Mouse (Mus musculus): Measurements from ENCODE around the gene 1110032A03Rik.

1110032A03Rik gene

DNA sequence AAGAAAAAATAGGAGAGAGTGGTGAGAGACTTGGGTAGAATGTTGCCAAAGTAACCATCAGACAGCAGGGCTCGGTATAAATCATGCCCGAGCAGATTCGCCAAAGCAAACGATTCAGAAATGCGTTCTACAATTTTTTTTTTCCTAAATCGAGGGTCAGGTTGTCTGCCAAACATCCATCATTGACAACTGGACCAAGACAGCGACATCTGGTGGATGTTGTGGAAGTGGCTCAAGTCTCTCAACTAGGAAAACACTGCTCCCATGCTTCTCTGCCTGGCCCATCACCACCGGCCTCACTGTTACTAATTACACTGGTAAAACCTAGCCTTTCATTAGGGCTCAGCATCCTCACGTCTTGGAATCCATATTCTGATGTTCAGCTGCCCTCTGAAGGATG, 40.3 kb downstream of the 1110032A03Rik start:
- no peak for DNase-seq (ENCODE audit: low read depth, low spot score)

DNA sequence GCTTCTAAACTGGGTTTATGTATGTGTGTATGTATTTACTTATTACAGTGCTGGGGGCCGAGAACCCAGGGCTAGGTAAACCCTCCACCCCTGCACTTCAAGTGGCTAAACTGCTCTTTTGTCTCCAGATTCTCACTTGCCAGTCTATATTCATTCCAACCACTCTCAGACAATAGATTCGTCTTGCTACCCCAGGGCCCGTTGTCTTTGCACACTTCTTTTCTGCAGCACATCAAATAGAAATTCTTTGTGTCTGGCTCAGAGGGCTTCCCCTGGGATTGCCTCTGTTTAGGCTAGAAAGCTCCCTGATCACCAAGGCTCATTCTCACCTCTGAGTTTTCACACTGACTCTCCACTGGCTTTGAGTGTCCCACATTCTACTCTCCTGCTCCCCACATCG, 42.8 kb downstream of the 1110032A03Rik start:
- DNase-seq (ENCODE audit: low read depth, low spot score): no peak

DNA sequence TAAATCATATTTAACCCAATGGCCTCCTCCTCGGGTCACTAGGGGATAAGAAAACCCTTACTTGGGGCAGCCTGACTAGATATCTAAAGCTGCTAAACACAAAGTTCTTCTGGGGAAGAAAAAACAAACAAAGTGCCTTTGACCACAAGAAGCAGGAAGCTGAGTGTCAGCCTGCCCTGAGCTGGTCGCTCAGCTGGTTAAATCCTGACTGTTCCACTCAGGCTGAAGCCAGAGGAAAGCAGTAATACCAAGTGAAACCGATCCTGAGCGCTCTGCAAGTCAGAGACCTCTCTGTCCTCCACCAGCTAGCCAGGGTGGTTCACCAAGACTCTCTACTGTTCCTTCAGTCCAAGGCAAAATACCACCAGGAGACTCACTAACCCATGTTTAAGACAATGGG, 45.7 kb downstream of the 1110032A03Rik start:
- no peak for DNase-seq (ENCODE audit: low read depth, low spot score)

DNA sequence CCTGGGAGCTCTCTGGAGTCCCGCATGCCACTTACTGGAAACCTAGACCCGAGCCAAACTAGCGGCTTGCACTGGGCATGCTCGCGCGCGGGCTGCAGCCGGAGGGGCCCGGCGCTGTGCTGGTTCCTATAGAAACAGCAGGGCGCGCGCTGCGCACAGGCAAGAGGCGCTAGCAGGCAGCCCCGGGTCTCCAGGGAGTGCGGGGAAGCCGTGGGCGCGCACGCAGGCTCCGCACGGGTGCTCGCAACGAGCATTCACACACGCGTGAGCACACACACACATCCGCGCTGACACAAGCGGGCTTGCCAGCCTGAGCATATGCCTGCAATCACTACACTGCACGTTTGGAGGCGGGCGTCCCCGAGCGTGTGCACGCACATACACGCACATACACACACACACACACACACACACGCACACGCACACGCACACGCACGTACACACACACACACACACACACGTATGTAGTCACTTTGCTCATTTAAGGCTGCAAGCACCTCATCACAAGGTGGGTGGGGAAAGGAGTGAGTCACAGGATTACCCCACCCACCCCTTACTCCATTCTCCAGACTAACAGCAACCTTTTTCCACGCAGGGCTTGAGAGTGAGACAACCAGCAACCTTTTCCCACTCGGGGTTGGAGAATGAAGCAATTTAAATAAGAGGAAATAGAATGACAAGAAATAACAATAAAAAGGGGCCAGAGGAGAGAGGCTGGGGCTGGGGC, 47.2 kb downstream of the 1110032A03Rik start:
- peak; percentile 92 for DNase-seq (ENCODE audit: low read depth, low spot score)

DNA sequence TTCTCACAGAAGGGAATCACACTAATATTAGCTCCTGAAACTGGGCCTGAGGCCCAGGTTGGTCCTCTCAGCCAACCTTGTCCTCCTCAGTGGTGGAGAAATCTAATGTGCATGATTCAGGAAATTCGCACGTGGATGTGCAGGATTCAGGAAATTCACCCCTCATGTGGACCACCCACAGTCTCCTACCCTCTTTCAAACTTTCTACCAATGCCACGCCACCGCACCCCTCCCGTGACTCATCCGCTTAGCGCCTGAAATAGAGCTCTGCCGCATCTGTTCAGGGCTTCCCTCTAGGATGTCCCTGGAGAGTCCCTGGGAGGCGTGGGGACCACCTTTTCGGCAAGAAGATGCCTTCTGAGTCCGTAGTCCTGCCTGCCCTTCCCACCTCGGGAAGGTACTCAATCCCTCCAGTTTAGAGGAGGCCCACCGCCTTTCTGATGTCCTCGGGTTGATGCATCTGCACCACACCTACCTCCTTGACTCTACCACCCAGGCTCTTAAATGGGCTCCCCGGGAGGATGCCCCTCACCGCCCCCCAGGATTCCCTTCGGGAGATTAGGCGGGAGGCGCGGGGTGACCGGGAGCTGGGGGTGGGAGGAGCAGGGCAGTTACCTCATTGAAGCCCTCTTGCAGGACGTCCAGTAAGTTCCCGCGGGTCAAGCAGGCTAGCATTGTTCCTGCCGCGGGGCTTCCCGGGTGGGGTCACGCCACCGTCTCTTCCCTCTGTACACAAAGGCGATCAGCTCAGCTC, 48.0 kb downstream of the 1110032A03Rik start:
- peak; percentile 67 for DNase-seq (ENCODE audit: low read depth, low spot score)

DNA sequence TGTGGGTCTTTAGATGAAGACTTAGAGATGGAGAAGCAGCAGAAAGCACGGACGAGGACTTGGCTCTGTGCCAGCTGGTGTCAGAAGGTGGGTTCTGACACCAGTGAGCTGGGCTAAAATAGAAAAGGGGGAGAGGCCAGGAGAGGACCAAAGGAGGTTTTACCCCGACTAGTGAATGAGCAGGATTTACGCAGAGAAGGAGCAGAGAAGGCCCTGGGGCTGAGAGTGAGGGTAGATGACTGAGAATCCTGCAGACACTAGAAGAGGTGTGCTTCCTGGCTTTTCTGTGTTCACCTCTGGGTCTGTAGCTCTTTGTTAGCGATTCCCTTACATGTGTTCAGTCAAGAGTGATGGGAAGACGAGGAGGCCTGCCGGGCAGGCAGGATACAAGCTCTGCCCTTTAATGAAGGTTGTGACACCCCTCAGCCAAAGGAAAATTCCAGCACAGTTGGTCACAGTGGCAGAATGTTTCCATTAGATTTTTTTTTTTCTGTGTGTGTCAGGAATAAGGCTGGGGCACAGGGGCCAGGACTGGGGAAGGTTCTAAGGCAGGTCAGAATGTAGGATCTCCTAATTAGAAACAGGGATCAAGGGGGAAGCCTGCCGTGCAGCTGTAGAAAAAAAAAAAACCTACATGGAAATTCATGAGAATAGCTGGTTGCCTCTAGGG, 49.3 kb downstream of the 1110032A03Rik start:
- no peak for DNase-seq (ENCODE audit: low read depth, low spot score)

DNA sequence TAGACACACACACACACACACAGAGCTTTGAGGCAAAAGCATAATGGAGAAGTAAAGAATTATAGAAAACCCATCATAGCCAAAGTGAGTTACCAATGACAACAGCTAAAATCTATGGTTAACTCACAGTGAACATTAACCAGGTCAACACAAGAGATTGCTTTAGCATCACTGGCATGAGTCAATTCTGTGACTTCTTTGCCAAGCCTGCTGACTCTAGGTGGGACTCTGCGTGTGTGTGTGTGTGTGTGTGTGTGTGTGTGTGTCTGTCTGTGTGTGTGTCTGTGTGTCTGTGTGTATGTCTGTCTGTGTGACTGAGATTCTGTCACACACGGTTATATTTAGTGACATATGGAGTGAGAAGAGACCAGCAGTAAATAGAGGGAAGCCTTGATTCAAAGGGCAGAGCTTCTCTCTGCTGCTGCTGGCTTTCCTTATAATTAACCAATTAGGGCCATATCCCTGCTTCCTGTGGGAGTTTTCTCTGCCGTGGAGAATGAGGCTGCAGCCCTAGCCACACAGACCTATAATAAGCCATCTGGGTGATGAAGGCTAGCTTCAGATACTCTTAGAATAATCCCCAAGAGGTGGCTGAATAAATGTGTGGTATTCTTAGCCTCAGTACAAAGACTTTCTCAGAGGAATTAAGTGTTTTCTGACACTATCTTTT, 50.5 kb downstream of the 1110032A03Rik start:
- DNase-seq (ENCODE audit: low read depth, low spot score): no peak

DNA sequence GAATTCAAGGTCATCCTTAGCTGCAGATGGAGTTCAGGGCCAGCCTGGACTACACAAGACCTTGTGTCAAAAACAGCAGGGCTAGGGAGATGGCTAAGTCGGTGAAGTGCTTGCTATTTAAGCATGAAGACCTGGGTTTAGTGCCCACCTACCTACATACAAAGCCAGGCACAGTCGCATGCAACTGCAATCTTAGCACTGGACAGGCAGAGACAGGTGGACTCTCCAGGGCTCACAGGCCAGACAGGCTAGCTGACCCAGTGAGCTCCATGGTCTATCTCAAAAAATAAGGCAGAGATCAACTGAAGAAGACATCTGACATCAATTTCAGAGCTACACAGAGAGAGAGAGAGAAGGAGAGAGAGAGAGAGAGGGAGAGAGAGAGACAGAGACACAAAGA, 51.2 kb downstream of the 1110032A03Rik start:
- DNase-seq (ENCODE audit: low read depth, low spot score): no peak

DNA sequence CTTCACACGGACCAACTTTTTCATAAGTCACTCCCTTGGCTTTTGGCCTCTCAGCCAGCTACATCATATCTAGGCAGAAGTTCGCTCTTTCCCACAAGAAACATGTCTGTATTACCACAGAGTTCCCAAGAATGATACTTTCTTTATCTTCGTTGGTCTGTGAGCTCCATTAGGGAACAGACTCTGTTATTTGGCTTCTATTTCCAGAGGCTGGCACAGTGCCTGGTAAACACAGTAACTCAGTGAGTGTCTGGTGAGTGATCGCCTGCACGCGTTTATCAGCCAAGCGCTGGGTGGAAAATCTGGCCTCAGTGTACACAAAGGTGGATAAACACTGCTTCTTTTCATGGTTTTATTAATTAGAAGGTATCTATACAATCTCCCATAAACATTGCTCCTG, 51.9 kb downstream of the 1110032A03Rik start:
- no peak for DNase-seq (ENCODE audit: low read depth, low spot score)

DNA sequence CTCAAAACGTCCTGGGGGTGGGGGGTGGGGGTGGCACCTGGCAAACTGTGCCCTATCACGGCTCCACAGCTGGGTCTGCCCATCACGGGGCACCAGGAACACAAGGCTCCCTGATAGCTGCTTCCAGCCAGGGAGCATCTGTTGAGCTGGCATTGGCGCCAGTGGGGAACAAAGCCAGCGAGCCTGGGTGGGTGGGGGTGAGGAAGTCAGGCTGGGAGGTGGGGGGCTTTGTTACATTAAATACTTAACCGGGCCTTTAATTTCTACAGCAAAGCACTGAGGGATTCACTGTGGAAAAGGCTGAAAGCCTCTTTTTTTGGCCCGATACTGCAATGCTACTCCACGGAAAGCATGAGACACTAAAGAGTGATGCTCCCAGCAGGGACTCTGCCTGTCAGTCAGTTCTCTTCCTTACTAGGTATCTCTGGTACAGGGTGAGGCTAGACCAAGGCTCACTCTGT, 52.8 kb downstream of the 1110032A03Rik start:
- no peak for DNase-seq (ENCODE audit: low read depth, low spot score)

DNA sequence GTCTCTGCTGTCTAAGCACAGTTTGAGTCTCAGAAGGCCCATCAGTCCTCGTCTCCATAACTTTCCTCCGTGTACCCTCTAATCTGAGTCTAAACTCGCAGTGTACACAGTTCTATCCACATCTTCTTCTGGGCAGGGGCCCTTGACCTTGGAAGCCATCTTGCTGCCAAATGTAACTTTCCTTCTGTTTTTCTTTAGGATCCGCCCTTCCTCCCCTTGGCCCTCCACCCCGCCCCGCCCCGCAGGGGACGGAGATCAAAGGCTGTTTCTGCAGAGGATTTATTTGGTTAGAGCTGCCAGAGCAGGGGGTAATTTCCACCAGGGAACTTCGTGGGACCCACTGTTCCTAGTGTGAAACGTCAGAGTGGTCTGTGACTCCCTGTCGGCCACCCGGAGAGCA, 54.3 kb downstream of the 1110032A03Rik start:
- DNase-seq (ENCODE audit: low read depth, low spot score): no peak

DNA sequence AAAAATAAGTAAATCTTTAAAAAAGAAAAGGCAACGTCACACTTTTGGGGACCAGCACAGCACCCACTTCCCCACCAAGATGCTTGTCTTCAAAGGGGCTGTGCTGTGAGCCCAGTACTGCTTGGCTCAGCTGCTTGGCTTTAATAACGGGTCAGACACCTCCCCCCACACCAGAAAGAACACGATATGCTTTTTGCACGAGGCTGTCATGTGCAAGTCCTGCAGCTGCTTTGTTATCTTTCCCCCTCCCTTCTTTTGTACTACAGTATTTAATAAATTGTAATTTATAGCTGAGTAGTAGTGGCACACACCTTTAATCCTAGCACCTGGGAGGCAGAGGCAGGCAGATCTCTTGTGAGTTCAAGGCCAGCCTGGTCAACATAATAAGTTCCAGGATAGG, 56.4 kb downstream of the 1110032A03Rik start:
- DNase-seq (ENCODE audit: low read depth, low spot score): no peak

DNA sequence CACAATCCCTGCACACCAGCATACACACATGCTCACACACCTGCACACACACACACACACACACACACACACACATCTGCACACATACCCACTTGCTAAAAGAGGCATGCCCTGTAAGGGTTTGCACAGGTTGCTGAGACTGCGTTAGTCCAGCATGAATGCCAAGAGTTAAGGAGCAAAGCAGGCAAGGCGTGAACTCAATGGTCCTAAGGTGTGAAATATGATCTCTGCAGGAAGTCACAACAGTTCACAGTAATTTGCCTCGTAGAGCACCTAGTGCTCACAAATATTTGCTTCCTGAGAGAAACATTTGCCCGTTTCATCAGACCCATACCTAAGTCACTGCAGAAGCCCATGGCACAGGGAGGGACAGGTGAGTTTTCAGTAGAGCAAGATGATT, 61.1 kb downstream of the 1110032A03Rik start:
- no peak for DNase-seq (ENCODE audit: low read depth, low spot score)

All from telencephalon, adult 2 months (tissue).